Mouse (Mus musculus) limb, embryonic 14.5 days (tissue): Measurements from ENCODE around the gene Phf2. TPM values are rescaled to one million over a fixed set of nuclear protein-coding genes. Genes with fewer than 3 reads are reported as not detected.

Experiments used
- ATAC-seq: fragments of 200-750 bp; cut with Nextera tagmentation; 2 replicates; pipeline ENCODE4 v1.8.0; 2017; ENCODE audit warnings: low read depth, moderate number of reproducible peaks, moderate TSS enrichment; ENCODE audit not compliant: low FRiP score
- DNase-seq: peaks from one replicate; pipeline ENCODE4 v3.0.0-alpha.2; 2015; ENCODE audit warnings: low spot score
- H3K27ac ChIP-seq: fragments of 300-500 bp; sonication (generic); replicated peaks from 2 replicates; pipeline ENCODE4 v1.5.1; 2014; ENCODE audit warnings: low read depth, mild to moderate bottlenecking, low read length, moderate library complexity, mixed read lengths
- H3K27me3 ChIP-seq: fragments of 300-500 bp; sonication (generic); 2 replicates; pipeline ENCODE4 v1.6.1; 2014; ENCODE audit warnings: low read length, mixed read lengths; ENCODE audit not compliant: control insufficient read depth, insufficient read depth
- H3K36me3 ChIP-seq: fragments of 300-500 bp; sonication (generic); 2 replicates; pipeline ENCODE4 v1.6.1; 2014; ENCODE audit warnings: mild to moderate bottlenecking, low read length, moderate library complexity, mixed read lengths; ENCODE audit not compliant: control insufficient read depth, insufficient read depth
- H3K4me1 ChIP-seq: fragments of 300-500 bp; sonication (generic); 2 replicates; pipeline ENCODE4 v1.6.1; 2014; ENCODE audit warnings: antibody characterized with exemption, low read length, mixed read lengths; ENCODE audit not compliant: control insufficient read depth, insufficient read depth
- H3K4me2 ChIP-seq: fragments of 300-500 bp; sonication (generic); replicated peaks from 2 replicates; pipeline ENCODE4 v1.6.1; 2014; ENCODE audit warnings: low read depth, mild to moderate bottlenecking, low read length, moderate library complexity; ENCODE audit not compliant: severe bottlenecking
- H3K4me3 ChIP-seq: fragments of 300-500 bp; sonication (generic); replicated peaks from 2 replicates; pipeline ENCODE4 v1.5.1; 2014; ENCODE audit warnings: low read length
- H3K9ac ChIP-seq: fragments of 300-500 bp; sonication (generic); 2 replicates; pipeline ENCODE4 v1.6.1; 2014; ENCODE audit warnings: mild to moderate bottlenecking, low read depth, low read length, moderate library complexity; ENCODE audit not compliant: severe bottlenecking
- H3K9me3 ChIP-seq: fragments of 300-500 bp; sonication (generic); 2 replicates; pipeline ENCODE4 v1.6.1; 2016; ENCODE audit warnings: low read length; ENCODE audit not compliant: control insufficient read depth
- POLR2A ChIP-seq: fragments of 200-500 bp; IDR thresholded peaks from 2 replicates; pipeline ENCODE4 v1.8.0; 2012; ENCODE audit warnings: inconsistent platforms, mild to moderate bottlenecking, moderate library complexity, borderline replicate concordance; ENCODE audit not compliant: insufficient read depth, insufficient read length; ENCODE audit errors: extremely low read depth
- WGBS: fragments of 180-500 bp; shearing (Covaris S2); extraction: QIAGEN DNeasy Blood & Tissue Kit; methylation state at CpG from one replicate; pipeline ENCODE4 v1.1.7; 2014; 5-methylcytosine and 5-hydroxymethylcytosine counted together
- polyA plus RNA-seq, 2 experiments: library from polyadenylated mRNA; depleted of rRNA in 1 of 2; stranded (reverse) in 1 of 2; unstranded in 1 of 2; fragments of >200 nt; fragmentation: Nextera tagmentation in 1 of 2; extraction: Ambion mirVana in 1 of 2; gene quantifications; 2 replicates each; pipeline versions ENCODE4 v1.2.1 to v1.2.3; 2012 to 2014

Gene Phf2
- polyA plus RNA-seq, 2 experiments, result 13.2 to 40.3 TPM

DNA sequence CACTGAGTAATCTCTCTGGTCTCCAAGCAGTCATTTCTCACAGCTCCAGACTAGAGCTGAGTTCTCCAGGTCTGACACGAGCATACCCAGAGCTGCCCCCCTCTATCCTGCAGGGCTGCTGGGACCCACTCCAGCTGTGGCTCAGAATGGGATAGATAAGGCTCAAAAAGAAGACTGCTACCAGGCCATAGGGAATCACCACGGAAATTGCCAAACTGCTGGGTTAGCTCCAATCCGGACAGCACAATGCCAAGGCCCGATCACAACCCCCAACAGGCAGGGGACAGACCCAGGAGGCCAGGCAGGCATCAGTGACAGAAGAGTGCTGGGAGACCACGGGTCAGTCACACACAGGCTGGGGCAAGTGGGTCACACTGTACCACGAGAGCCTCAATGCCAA, 12.9 kb downstream of the Phf2 start:
- 78% methylated on average over 6 of the region's 6 CpGs for WGBS
- peaks cover 35% of the 10 kb centered on the region for H3K4me1 ChIP-seq
- H3K4me2 ChIP-seq, result no peak overlapping the region
- H3K27ac ChIP-seq, result no peak overlapping the region
- H3K36me3 ChIP-seq, result no peaks in the 10 kb centered on the region
- no peaks in the 10 kb centered on the region for H3K27me3 ChIP-seq
- peak overlapping the region; percentile 3; the same call in 1 of the 2 replicates for H3K9ac ChIP-seq
- ATAC-seq (no peak), DNase-seq (no peak)
- no peak for TF ChIP-seq POLR2A
- H3K9me3 ChIP-seq, result no peaks in the 10 kb centered on the region
- no peak overlapping the region for H3K4me3 ChIP-seq

DNA sequence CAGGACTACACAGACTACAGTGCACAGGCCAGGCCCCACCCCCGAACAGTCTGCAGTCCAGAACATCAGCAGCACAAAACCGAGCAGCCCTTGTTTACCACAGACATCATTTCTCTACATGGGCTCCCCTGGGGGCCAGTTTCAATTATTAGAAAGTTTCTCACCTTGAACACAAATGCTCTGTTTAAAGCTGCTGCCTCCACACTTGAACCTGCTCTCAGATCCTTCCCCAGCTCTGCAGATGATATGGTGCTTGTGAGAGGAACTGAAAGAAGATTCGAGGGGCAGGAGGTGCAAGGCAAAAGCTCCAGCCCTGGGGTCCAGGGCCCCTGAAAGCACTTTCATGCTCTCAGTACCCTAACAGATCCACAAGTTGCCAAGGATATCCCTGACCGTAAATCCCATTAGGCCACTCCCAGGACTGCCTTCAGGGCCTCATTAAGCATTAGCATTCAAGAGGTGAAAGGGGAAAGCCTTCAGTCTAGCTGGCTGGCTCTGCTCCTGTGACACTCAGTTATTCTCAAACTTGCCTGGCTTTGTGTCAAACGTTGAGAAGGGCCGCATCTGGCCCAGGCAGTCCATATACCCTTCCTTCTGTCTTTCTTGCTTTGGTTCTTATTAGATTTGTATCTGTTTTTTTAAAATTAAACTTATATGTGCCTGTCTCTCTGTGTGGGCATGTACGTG, 13.5 kb downstream of the Phf2 start:
- Histone ChIP-seq H3K36me3 (no peaks in the 10 kb centered on the region), H3K4me2 (no peak overlapping the region), H3K4me3 (no peak overlapping the region), H3K27ac (no peak overlapping the region), H3K9me3 (no peaks in the 10 kb centered on the region), H3K4me1 (peaks cover 30% of the 10 kb centered on the region), H3K27me3 (no peaks in the 10 kb centered on the region), H3K9ac (peak overlapping the region; percentile 3; the same call in 1 of the 2 replicates)
- DNase-seq (no peak), ATAC-seq (no peak)
- WGBS, result 31% methylated on average over 7 of the region's 7 CpGs
- TF ChIP-seq POLR2A, result no peak

DNA sequence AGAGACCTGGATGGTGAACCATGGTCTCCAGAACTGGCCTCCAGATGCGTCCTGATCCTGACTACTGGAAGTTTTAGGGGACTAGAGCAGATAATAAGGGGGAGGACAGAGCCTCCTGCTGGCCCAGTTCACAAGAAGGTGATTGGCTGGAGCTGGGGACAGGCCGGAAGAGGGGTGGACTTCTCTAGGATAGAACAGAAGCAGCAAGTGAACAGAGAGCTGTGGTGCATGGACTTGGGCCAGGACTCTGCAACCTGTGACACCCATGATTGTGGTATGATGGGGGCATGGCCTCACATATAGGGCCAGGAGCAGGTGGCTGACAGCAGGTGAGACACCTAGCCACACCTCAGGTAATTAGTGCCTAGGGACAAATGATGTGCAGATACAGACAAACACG, 17.0 kb downstream of the Phf2 start:
- Histone ChIP-seq H3K4me3 (no peak overlapping the region), H3K27ac (peak overlapping the region; percentile 28; the same call in 1 of the 2 replicates), H3K4me1 (peaks cover 38% of the 10 kb centered on the region), H3K9ac (no peak overlapping the region), H3K9me3 (no peaks in the 10 kb centered on the region), H3K4me2 (no peak overlapping the region), H3K36me3 (no peaks in the 10 kb centered on the region), H3K27me3 (no peaks in the 10 kb centered on the region)
- 43% methylated on average over 3 of the region's 3 CpGs for WGBS
- no peak for DNase-seq
- ATAC-seq, result no peak
- TF ChIP-seq POLR2A, result no peak

GRCm38 (mm10) chr13:48853475-48853874, 17.4 kb downstream of the Phf2 start:
- no peak overlapping the region for H3K9ac ChIP-seq
- H3K4me1 ChIP-seq, result peaks cover 34% of the 10 kb centered on the region
- H3K4me2 ChIP-seq, result no peak overlapping the region
- H3K27me3 ChIP-seq, result no peaks in the 10 kb centered on the region
- H3K36me3 ChIP-seq, result 0 out of 2 replicates have a peak, but pooled peaks cover 2% of the 10 kb centered on the region
- 0 out of 2 replicates have a peak overlapping the region, but pooled peaks have one; percentile 28 for H3K27ac ChIP-seq
- no peak for TF ChIP-seq POLR2A
- ATAC-seq, result no peak
- no peak overlapping the region for H3K4me3 ChIP-seq
- H3K9me3 ChIP-seq, result no peaks in the 10 kb centered on the region
- no peak for DNase-seq
- 21% methylated on average over 2 of the region's 2 CpGs for WGBS

GRCm38 (mm10) chr13:48852859-48853258, 18.1 kb downstream of the Phf2 start:
- no peaks in the 10 kb centered on the region for H3K9me3 ChIP-seq
- TF ChIP-seq POLR2A, result no peak
- no peak overlapping the region for H3K4me3 ChIP-seq
- ATAC-seq (no peak), DNase-seq (no peak)
- no peak overlapping the region for H3K27ac ChIP-seq
- H3K36me3 ChIP-seq, result 0 out of 2 replicates have a peak, but pooled peaks cover 6% of the 10 kb centered on the region
- H3K4me2 ChIP-seq, result no peak overlapping the region
- H3K27me3 ChIP-seq, result no peaks in the 10 kb centered on the region
- H3K4me1 ChIP-seq, result peaks cover 30% of the 10 kb centered on the region
- 59% methylated on average over 3 of the region's 3 CpGs for WGBS
- no peak overlapping the region for H3K9ac ChIP-seq

- Histone ChIP-seq H3K27me3 (no peaks in the 10 kb centered on the region), H3K27ac (no peak overlapping the region), H3K4me1 (peaks cover 19% of the 10 kb centered on the region), H3K4me3 (no peak overlapping the region), H3K4me2 (no peak overlapping the region), H3K9me3 (no peaks in the 10 kb centered on the region), H3K9ac (no peak overlapping the region), H3K36me3 (0 out of 2 replicates have a peak, but pooled peaks cover 6% of the 10 kb centered on the region)
- no peak for ATAC-seq
- DNase-seq, result no peak
- WGBS, result 92% methylated on average over 5 of the region's 5 CpGs
- no peak for TF ChIP-seq POLR2A
Measured at GRCm38 (mm10) chr13:48851719-48852118, 19.2 kb downstream of the Phf2 start.
